Mouse (Mus musculus): ENCODE measurements around the gene Vezt.

The Vezt gene

DNA sequence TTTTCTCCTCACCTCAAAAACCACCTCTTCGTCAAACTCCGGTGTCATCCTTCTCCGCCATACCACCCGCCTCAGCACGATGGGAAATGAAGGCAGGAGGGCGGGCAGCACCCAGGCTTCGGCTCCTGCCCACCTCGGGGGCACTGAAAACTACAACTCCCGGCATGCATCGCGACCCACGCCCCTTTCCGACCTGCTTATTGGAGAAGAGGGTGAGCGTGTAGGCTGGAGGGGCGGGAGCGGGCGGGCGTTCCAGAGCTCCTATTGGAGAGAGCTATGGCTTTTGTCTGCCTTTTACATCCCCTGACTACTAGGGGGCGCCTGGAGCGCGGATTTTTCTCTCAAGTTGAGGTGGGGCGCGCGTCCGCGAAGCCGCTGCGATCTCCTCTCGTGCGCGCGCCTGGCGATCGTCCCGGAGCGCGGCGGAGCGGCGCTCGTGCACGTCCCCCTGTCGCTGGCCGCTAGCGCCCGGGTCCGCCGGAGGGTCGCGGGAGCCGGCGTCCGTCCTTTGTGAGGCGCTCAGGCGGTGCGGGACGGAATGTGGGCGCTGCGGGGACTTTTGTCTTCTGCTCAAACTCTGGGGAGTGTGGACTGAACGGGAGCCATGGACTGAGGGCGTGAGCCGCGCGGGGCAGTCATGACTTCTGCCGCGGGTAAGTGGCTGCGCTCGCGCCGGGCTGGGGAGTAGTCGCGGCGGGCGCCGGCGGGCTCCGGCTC, at the start of gene Vezt, which contains the start of gene Fgd6:
Gene Vezt, minus strand, starts transcription at position 160 of the 717 bp plus-strand sequence.
Gene Fgd6, plus strand, starts transcription at position 344 of the 717 bp plus-strand sequence.
- DNase-seq (ENCODE audit: extremely low spot score): peak; percentile 99

DNA sequence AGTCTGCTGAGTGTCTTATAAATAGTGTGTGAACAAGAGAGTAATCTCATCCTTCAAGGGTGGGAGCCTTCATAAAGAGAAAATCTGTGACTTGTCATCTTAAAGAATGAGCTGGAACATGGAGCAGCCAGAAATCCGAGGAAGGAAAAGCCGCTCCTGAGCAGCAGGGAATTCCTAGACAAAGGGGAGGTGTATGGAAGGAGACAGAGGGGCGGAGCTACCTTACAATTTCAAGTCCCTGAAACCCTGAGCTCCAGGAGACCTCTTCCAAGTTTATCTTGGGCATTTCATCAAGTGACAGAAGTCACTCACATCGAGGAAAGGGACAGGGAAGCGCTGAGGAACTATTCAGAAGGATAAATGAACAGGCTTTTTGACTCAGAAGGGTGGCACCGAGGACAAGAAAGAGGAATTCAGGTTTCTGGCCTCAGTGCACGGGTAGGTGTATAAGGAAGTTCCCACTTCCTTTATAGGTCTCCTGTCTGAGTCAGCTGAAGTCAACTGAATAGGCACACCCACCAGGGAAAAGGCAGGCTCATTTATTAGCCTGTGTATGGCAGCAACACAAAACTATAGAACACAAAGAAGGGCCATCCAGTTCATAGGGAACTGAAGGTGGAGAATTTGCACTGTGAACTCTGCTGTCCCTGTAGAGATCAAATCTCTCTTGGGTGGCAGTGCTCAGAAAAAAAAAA, 46.6 kb upstream of the Vezt start:
- no peak for DNase-seq (ENCODE audit: extremely low spot score)

- no peak for DNase-seq (ENCODE audit: extremely low spot score)
Observed at GRCm38 (mm10) chr10:94080740-94081139, 45.1 kb upstream of the Vezt start.

GRCm38 (mm10) chr10:94076966-94077825, 41.6 kb upstream of the Vezt start:
- DNase-seq (ENCODE audit: extremely low spot score): no peak

- DNase-seq (ENCODE audit: extremely low spot score): no peak
Observed at GRCm38 (mm10) chr10:94072916-94073465, 37.4 kb upstream of the Vezt start.

DNA sequence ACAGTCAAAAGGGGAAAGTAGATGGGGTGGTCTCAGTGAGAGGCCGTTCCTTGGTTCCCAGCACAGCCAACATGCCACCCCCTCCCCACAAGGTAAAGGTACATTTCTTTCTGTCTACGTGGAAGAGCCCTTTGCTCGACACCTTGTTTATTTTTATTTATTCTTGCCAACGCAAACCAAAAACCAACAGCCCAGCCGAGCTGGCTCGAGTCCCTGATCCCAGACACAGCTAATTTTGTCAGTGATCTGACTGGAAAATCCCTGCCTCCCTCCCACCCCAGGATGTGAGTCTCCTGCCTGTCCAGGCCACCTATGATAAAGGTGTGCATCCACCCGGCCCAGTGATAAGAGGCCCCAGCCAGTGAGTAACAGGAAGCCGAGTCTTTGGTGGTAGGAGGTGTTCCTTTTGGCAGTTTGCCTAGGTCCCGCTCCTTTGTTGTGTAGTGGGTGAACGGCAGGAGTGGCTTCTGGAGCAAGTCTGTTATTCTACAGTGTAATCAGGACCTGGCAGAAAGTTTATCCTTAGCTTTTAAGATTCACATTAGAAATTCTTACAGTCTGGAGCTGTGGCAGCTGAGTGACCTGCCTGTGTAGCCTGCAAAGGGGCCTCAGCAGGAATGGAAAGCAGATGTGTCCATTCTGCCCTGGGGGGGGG, 36.8 kb upstream of the Vezt start:
- DNase-seq (ENCODE audit: extremely low spot score): no peak

DNA sequence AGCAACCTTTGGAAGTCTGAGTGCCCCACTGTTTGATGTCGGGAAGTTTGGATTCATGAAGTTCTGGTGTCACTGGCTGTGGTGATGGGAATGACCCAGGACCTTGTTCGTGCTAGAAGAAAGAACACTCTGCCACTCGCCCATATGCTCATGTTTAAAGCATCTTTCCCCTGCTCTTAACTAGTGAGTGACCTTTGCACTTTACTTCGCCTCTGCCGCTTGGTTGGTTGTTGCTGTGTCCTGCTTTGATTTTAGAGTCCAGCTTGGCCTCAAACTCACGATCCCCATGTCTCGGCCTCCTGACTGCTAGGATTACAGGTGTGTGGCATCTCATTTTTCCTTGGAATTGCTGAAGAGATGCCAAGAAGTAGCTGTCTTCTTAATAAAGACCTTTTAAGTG, 36.0 kb upstream of the Vezt start:
- no peak for DNase-seq (ENCODE audit: extremely low spot score)

- DNase-seq (ENCODE audit: extremely low spot score): no peak
Observed at GRCm38 (mm10) chr10:94068701-94069100, 33.1 kb upstream of the Vezt start.

DNA sequence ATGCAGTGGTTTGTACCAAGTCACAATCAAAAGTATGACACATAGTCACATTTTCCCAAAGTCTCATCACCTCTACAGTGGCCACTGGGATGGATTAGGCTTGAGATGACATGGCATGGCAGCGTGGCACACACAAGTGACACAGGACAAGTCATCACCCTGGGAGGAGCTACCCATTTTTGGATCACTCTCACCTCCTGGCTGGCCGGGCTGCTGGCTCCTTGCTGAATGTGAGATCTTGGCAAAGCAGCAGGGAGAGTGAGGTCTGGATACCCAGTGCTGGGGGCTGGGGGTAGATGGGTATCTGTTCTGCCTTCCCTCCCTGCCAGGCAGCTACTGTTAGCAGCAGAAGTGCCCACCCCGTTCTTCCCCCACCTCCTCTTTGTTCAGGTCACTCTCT, 31.3 kb upstream of the Vezt start:
- DNase-seq (ENCODE audit: extremely low spot score): no peak

- no peak for DNase-seq (ENCODE audit: extremely low spot score)
Observed at GRCm38 (mm10) chr10:94062357-94062756, 26.7 kb upstream of the Vezt start.

- DNase-seq (ENCODE audit: extremely low spot score): no peak
Observed at GRCm38 (mm10) chr10:94060190-94060589, 24.6 kb upstream of the Vezt start.

GRCm38 (mm10) chr10:94059618-94060055, 24.0 kb upstream of the Vezt start:
- DNase-seq (ENCODE audit: extremely low spot score): no peak

GRCm38 (mm10) chr10:94056487-94056886, 20.9 kb upstream of the Vezt start:
- no peak for DNase-seq (ENCODE audit: extremely low spot score)

- DNase-seq (ENCODE audit: extremely low spot score): no peak
Observed at GRCm38 (mm10) chr10:94050736-94051135, 15.1 kb upstream of the Vezt start.

DNA sequence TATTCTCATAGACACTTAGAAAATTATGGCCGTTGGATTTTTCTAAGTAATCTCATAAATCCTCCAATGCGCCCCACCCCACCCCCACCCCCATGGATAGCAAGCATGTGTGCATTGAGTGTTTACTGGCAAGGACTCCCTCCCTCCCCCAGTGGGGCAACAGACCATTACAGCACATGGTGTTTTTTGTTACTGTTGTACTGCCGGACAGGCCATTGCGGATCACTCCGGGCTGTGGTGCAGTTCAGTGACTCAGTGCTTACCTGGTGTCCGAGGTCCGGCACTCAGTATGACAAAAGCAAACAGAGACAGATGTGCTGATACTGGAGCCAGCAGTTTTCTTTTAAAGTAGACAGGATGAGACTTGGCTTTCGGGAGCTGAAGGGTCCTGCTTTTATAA, 13.5 kb upstream of the Vezt start:
- DNase-seq (ENCODE audit: extremely low spot score): no peak

DNA sequence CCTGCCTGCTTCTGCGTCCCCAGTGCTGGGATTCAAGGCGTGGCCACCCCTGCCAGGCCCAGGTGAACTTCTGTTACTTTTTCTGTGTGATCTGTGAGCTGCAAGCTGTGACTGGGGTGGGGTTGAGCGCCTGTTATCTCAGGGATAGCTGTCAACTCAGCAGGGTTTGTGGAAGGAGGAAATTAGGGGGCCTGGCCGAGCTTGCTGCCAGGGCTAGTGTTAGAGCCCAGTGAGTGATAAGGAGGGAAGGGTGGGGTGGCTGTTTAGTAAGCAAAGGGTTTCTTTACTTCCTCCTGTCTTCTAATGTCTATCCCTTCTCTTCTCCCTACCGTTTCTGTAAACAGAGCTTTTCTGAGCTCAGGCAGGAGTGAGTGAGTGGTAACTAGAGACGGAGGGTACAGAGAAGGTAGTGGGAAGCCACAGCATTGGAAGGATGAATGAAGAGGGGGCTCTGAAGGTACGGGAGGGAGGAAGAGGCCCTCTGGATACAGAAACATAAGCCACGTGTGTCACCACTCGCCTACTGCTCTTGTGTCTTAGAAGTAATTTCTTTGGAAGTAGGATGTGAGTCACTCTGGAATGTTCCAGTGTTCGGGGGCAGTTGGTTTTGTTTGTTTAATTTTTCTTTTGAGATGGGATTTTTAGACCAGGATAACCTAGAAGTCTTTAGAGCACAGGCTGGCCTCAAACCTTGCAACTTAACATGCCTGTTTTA, 12.4 kb upstream of the Vezt start:
- DNase-seq (ENCODE audit: extremely low spot score): no peak

GRCm38 (mm10) chr10:94047024-94047423, 11.4 kb upstream of the Vezt start:
- no peak for DNase-seq (ENCODE audit: extremely low spot score)

DNA sequence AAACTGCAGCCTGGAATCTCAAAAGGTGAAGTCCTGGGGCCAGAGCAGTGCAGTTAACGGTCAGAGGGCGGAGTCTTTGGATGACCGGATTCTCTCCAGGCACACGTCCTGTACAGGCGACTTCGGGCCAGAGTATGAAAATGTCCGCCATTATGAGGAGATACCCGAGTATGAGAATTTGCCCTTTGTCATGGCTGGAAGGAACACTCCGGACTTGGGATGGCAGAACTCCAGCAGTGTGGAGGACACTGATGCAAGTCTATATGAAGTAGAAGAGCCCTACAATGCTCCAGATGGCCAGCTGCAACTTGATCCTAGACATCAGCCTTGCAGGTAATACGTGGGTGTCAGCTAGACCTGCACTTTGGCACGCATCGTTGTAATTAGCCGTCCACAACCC, 9.7 kb upstream of the Vezt start:
- no peak for DNase-seq (ENCODE audit: extremely low spot score)

DNA sequence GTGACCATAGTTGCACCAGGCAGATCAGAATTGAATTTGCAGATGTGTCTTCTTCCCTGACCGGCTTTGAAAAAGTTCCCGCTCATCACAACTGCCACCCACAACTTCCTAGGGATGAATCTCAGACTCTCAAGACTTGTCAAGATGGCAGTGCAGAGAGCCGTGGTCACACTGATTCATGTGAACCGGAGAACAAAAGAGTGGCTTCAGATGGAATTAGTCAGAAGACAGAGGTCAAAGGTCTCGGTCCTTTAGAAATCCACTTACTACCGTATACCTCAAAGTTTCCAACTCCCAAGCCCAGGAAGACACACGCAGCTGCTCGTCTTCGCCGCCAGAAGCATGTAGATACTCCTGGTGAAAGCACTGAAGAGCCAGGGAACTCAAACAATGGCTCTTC, 8.3 kb upstream of the Vezt start:
- DNase-seq (ENCODE audit: extremely low spot score): peak; percentile 42

- DNase-seq (ENCODE audit: extremely low spot score): no peak
Observed at GRCm38 (mm10) chr10:94038366-94039260, 3.0 kb upstream of the Vezt start.
